Comparison of ENCODE assay signal across 10 mouse cellular contexts in the genomic region with DNA sequence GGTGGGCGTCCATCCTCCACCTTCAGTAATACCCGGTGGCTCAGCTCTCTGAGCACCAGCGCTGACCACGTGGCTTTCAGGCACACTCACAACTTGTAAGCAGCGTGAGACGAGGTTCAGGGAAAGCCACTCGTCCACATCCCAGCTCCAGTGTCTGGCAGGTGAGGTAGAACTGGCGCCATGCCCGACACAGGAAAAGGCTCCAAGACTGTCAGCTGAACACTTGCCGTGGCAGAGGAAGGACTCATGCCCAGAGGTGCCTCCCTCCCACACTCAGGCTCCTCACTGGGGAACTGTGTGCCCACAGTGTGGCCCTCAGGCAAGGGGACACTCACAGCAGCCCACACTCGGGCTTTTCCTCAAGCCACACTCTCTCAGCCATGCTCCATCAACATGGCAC. TPM values are rescaled to one million over a fixed set of nuclear protein-coding genes. Genes with fewer than 3 reads are reported as not detected.
DNase-seq lines count a peak whose midpoint lies in the region; ATAC-seq and TF ChIP-seq lines count a peak whose summit lies in the region.
"Had no signal": no experiment of that assay in that cellular context is flagged by ENCODE, and none has a peak within 500 bp of the region (broad histone marks: within the 10 kb centered on the region; RNA-seq: fewer than 3 reads in every experiment).

No protein-coding gene starts in this region.

- peak; percentile 29 to 42 for DNase-seq in cerebellum, adult 2 months
- DNase-seq in cerebellum, adult 11 months = no peak
- peak; percentile 45 for DNase-seq in heart, postnatal 4 days
- peak; percentile 24 for DNase-seq in lung, embryonic 14.5 days
- no peak for DNase-seq in thymus, postnatal 0 days (ENCODE audit: low spot score)
- no peak for DNase-seq in layer of hippocampus, postnatal 14 days (ENCODE audit: low spot score in 2 of 2)
- DNase-seq in urinary bladder, adult 2 months (ENCODE audit: low spot score) = no peak

- no peak for ATAC-seq in lung, embryonic 14.5 days (ENCODE audit: insufficient read depth)
- ATAC-seq: midbrain, embryonic 15.5 days had no signal

- no peak overlapping the region for H3K27ac ChIP-seq in cerebellum, adult 2 months (ENCODE audit: insufficient read depth, low read length)
- peak overlapping the region; percentile 93 for H3K27ac ChIP-seq in brown adipose tissue, adult 24 weeks (replicated peaks; ENCODE audit: low read depth, low read length)
- H3K27ac ChIP-seq in lung, embryonic 14.5 days (ENCODE audit: low read depth) = peak overlapping the region; percentile 99
- H3K27ac ChIP-seq: hindbrain, embryonic 15.5 days; midbrain, embryonic 15.5 days had no signal

- H3K27me3 ChIP-seq in cerebellum, adult 2 months (ENCODE audit: control insufficient read depth, insufficient read depth, low read length) = no peaks in the 10 kb centered on the region
- H3K27me3 ChIP-seq in lung, embryonic 14.5 days (ENCODE audit: insufficient read depth, low read length) = no peaks in the 10 kb centered on the region
- H3K27me3 ChIP-seq: hindbrain, embryonic 15.5 days; midbrain, embryonic 15.5 days had no signal

- peaks cover 83% of the 10 kb centered on the region for H3K36me3 ChIP-seq in lung, embryonic 14.5 days (ENCODE audit: insufficient read depth)

- no peak overlapping the region for H3K4me3 ChIP-seq in cerebellum, adult 2 months (replicated peaks; ENCODE audit: insufficient read depth, low read depth, low read length)
- H3K4me3 ChIP-seq in brown adipose tissue, adult 24 weeks (ENCODE audit: insufficient read depth, low read depth, low read length) = 0 out of 2 replicates have a peak overlapping the region, but pooled peaks have one; percentile 10
- no peak overlapping the region for H3K4me3 ChIP-seq in lung, embryonic 14.5 days (ENCODE audit: low read depth, low read length)
- H3K4me3 ChIP-seq: hindbrain, embryonic 15.5 days; midbrain, embryonic 15.5 days had no signal

- TF ChIP-seq POLR2A in cerebellum, adult 2 months (IDR thresholded peaks at IDR 0.05; ENCODE audit: borderline replicate concordance, insufficient read depth, low read length) = no peak

- 42% methylated on average over 11 of the region's 11 CpGs for WGBS in cerebellum, adult 2 months
- WGBS in lung, embryonic 14.5 days = 64% methylated on average over 11 of the region's 11 CpGs

- H3K4me1 ChIP-seq in cerebellum, adult 2 months (ENCODE audit: control insufficient read depth, insufficient read depth, low read length) = no peaks in the 10 kb centered on the region
- peaks cover 56% of the 10 kb centered on the region for H3K4me1 ChIP-seq in brown adipose tissue, adult 24 weeks (ENCODE audit: control insufficient read depth, insufficient read depth, insufficient read length, low read length)
- H3K4me1 ChIP-seq in lung, embryonic 14.5 days (ENCODE audit: insufficient read depth) = peaks cover 60% of the 10 kb centered on the region

- H3K9ac ChIP-seq in lung, embryonic 14.5 days = peak overlapping the region; percentile 16; the same call in 1 of the 2 replicates
- H3K9ac ChIP-seq: hindbrain, embryonic 15.5 days; midbrain, embryonic 15.5 days had no signal

- H3K9me3 ChIP-seq in lung, embryonic 14.5 days (ENCODE audit: low read depth, low read length) = no peaks in the 10 kb centered on the region
- H3K9me3 ChIP-seq: hindbrain, embryonic 15.5 days; midbrain, embryonic 15.5 days had no signal

- TF ChIP-seq CTCF in cerebellum, adult 2 months (IDR thresholded peaks at IDR 0.05; ENCODE audit: borderline replicate concordance, insufficient read depth, low read depth, low read length) = no peak
- TF ChIP-seq CTCF in lung, embryonic 14.5 days (IDR thresholded peaks at IDR 0.05; ENCODE audit: low read depth) = no peak

- H3K4me2 ChIP-seq in lung, embryonic 14.5 days = peak overlapping the region; percentile 48; the same call in 1 of the 2 replicates
- H3K4me2 ChIP-seq: hindbrain, embryonic 15.5 days; midbrain, embryonic 15.5 days had no signal

RNA-seq across cellular contexts. Expression of gene Kctd10, which starts 7.1 kb away (rescaled TPM):
- polyA plus RNA-seq in cerebellum, adult 2 months (2012; rRNA removed) = 42.5 and 44.3 TPM in 2 replicates
- 21.5 and 25.5 TPM in 2 replicates for polyA plus RNA-seq in brown adipose tissue, adult 24 weeks (2012; ENCODE audit: insufficient read depth, insufficient read length, missing spikeins)
- 10 to 100 TPM; 76.1 to 80.1 TPM for total RNA-seq in heart, postnatal 4 days (2021)
- polyA plus RNA-seq in lung, embryonic 14.5 days (2014; fragmentation: Nextera tagmentation; extraction: Ambion mirVana) = 140 and 144 TPM in 2 replicates
- 65.6 and 65.8 TPM in 2 replicates for polyA plus RNA-seq in thymus, postnatal 0 days (2015; fragmentation: Nextera tagmentation; extraction: Ambion mirVana)
- total RNA-seq in layer of hippocampus, postnatal 14 days (2021) = 10 to 100 TPM; 37.6 to 41.4 TPM
- 134 and 142 TPM in 2 replicates for polyA plus RNA-seq in urinary bladder, adult 2 months (2012; rRNA removed)

RNA-seq across cellular contexts. Expression of gene Ube3b, which starts 7.2 kb away (rescaled TPM):
- 62.9 and 63.9 TPM in 2 replicates for polyA plus RNA-seq in cerebellum, adult 2 months (2012; rRNA removed)
- 47.6 and 51.4 TPM in 2 replicates for polyA plus RNA-seq in brown adipose tissue, adult 24 weeks (2012; ENCODE audit: insufficient read depth, insufficient read length, missing spikeins)
- 10 to 100 TPM; 74.3 to 76.3 TPM for total RNA-seq in heart, postnatal 4 days (2021)
- polyA plus RNA-seq in lung, embryonic 14.5 days (2014; fragmentation: Nextera tagmentation; extraction: Ambion mirVana) = 56.3 and 59.3 TPM in 2 replicates
- 29.4 and 29.7 TPM in 2 replicates for polyA plus RNA-seq in thymus, postnatal 0 days (2015; fragmentation: Nextera tagmentation; extraction: Ambion mirVana)
- 10 to 100 TPM; 72.6 to 85.0 TPM for total RNA-seq in layer of hippocampus, postnatal 14 days (2021)
- 35.2 and 38.5 TPM in 2 replicates for polyA plus RNA-seq in urinary bladder, adult 2 months (2012; rRNA removed)

Comparison
In these comparisons a context has a peak if more than half of its experiments do, and no peak if none do; other contexts are left out.
1. DNase-seq: peak in cerebellum, adult 2 months (2 of 2), heart, postnatal 4 days (single experiment) and lung, embryonic 14.5 days (single experiment); none in cerebellum, adult 11 months (single experiment), thymus, postnatal 0 days (single experiment), layer of hippocampus, postnatal 14 days (0 of 2) and urinary bladder, adult 2 months (single experiment).